Mouse (Mus musculus): ENCODE measurements around the gene Wdr1. TPM values are rescaled to one million over a fixed set of nuclear protein-coding genes. Genes with fewer than 3 reads are reported as not detected.
"Not testable (repeated sequence)": the region's sequence is repeated elsewhere in the genome, so short reads cannot be mapped to it uniquely, and the experiment has no call there.

Gene Wdr1
- polyA plus RNA-seq, 1 experiment from 2014 or later, result 160 TPM

- Histone ChIP-seq H3K27ac (replicated peaks) (no peak overlapping the region), H3K27me3 (ENCODE audit: low read depth, poor library complexity, severe bottlenecking) (peaks cover 5% of the 10 kb centered on the region), H3K36me3 (no peaks in the 10 kb centered on the region), H3K4me1 (0 out of 2 replicates have a peak, but pooled peaks cover 6% of the 10 kb centered on the region), H3K9me3 (replicated peaks) (no peaks in the 10 kb centered on the region), H3K4me3 (no peak overlapping the region)
- DNase-seq (ENCODE audit: low spot score), result no peak
- WGBS, result 83% methylated on average over 4 of the region's 4 CpGs
Measured at GRCm38 (mm10) chr5:38487247-38487646, 75.8 kb downstream of the Wdr1 start.

GRCm38 (mm10) chr5:38485946-38486345, 77.1 kb downstream of the Wdr1 start:
- DNase-seq (ENCODE audit: low spot score), result no peak
- WGBS, result 80% methylated on average over 4 of the region's 4 CpGs
- no peaks in the 10 kb centered on the region for H3K9me3 ChIP-seq (replicated peaks)
- no peak overlapping the region for H3K27ac ChIP-seq (replicated peaks)
- peaks cover 11% of the 10 kb centered on the region for H3K27me3 ChIP-seq (ENCODE audit: low read depth, poor library complexity, severe bottlenecking)
- H3K4me1 ChIP-seq, result peaks cover 8% of the 10 kb centered on the region
- H3K36me3 ChIP-seq, result no peaks in the 10 kb centered on the region
- H3K4me3 ChIP-seq, result no peak overlapping the region

- Histone ChIP-seq H3K27me3 (ENCODE audit: low read depth, poor library complexity, severe bottlenecking) (peaks cover 11% of the 10 kb centered on the region), H3K4me1 (peaks cover 30% of the 10 kb centered on the region), H3K9me3 (replicated peaks) (no peaks in the 10 kb centered on the region), H3K27ac (replicated peaks) (no peak overlapping the region), H3K36me3 (no peaks in the 10 kb centered on the region), H3K4me3 (no peak overlapping the region)
- 84% methylated on average over 7 of the region's 7 CpGs for WGBS
- DNase-seq (ENCODE audit: low spot score), result no peak
Measured at GRCm38 (mm10) chr5:38483518-38484110, 79.4 kb downstream of the Wdr1 start.

- 78% methylated on average over 10 of the region's 10 CpGs for WGBS
- H3K27me3 ChIP-seq (ENCODE audit: low read depth, poor library complexity, severe bottlenecking), result peaks cover 14% of the 10 kb centered on the region
- H3K27ac ChIP-seq (replicated peaks), result peak overlapping the region; percentile 76
- H3K36me3 ChIP-seq, result no peaks in the 10 kb centered on the region
- no peaks in the 10 kb centered on the region; the same call in 1 of the 2 replicates for H3K9me3 ChIP-seq (replicated peaks)
- H3K4me1 ChIP-seq, result peaks cover 26% of the 10 kb centered on the region
- no peak overlapping the region for H3K4me3 ChIP-seq
- DNase-seq (ENCODE audit: low spot score), result no peak
Measured at GRCm38 (mm10) chr5:38480822-38481707, 82.0 kb downstream of the Wdr1 start.

- Histone ChIP-seq H3K27ac (replicated peaks) (peak overlapping the region; percentile 76), H3K27me3 (ENCODE audit: low read depth, poor library complexity, severe bottlenecking) (peaks cover 11% of the 10 kb centered on the region), H3K36me3 (no peaks in the 10 kb centered on the region), H3K9me3 (replicated peaks) (no peaks in the 10 kb centered on the region; the same call in 1 of the 2 replicates), H3K4me3 (peak overlapping the region; percentile 38), H3K4me1 (peaks cover 26% of the 10 kb centered on the region)
- DNase-seq (ENCODE audit: low spot score), result peak; percentile 42
- WGBS, result 37% methylated on average over 22 of the region's 22 CpGs
Measured at GRCm38 (mm10) chr5:38479908-38480725, 82.9 kb downstream of the Wdr1 start.

- H3K27me3 ChIP-seq (ENCODE audit: low read depth, poor library complexity, severe bottlenecking), result peaks cover 11% of the 10 kb centered on the region
- H3K4me1 ChIP-seq, result peaks cover 25% of the 10 kb centered on the region
- peak overlapping the region; percentile 38; the same call in 1 of the 2 replicates for H3K4me3 ChIP-seq
- peak overlapping the region; percentile 76 for H3K27ac ChIP-seq (replicated peaks)
- H3K9me3 ChIP-seq (replicated peaks); DNase-seq (ENCODE audit: low spot score); H3K36me3 ChIP-seq: not testable (repeated sequence)
Measured at GRCm38 (mm10) chr5:38479545-38479907, 83.5 kb downstream of the Wdr1 start.

GRCm38 (mm10) chr5:38479027-38479426, 84.0 kb downstream of the Wdr1 start:
- H3K27ac ChIP-seq (replicated peaks), result no peak overlapping the region
- H3K36me3 ChIP-seq, result no peaks in the 10 kb centered on the region
- H3K27me3 ChIP-seq (ENCODE audit: low read depth, poor library complexity, severe bottlenecking), result peaks cover 11% of the 10 kb centered on the region
- no peak for DNase-seq (ENCODE audit: low spot score)
- no peak overlapping the region for H3K4me3 ChIP-seq
- H3K4me1 ChIP-seq, result peaks cover 24% of the 10 kb centered on the region
- H3K9me3 ChIP-seq (replicated peaks), result no peaks in the 10 kb centered on the region; the same call in 1 of the 2 replicates
- 54% methylated on average over 4 of the region's 4 CpGs for WGBS

- Histone ChIP-seq H3K4me3 (no peak overlapping the region), H3K4me1 (peaks cover 24% of the 10 kb centered on the region), H3K27me3 (ENCODE audit: low read depth, poor library complexity, severe bottlenecking) (peaks cover 11% of the 10 kb centered on the region), H3K36me3 (no peaks in the 10 kb centered on the region), H3K9me3 (replicated peaks) (no peaks in the 10 kb centered on the region; the same call in 1 of the 2 replicates), H3K27ac (replicated peaks) (no peak overlapping the region)
- 85% methylated on average over 7 of the region's 7 CpGs for WGBS
- DNase-seq (ENCODE audit: low spot score), result no peak
Measured at GRCm38 (mm10) chr5:38477731-38478445, 85.1 kb downstream of the Wdr1 start.

- Histone ChIP-seq H3K27ac (replicated peaks) (no peak overlapping the region), H3K36me3 (no peaks in the 10 kb centered on the region), H3K4me1 (peaks cover 24% of the 10 kb centered on the region), H3K4me3 (no peak overlapping the region), H3K9me3 (replicated peaks) (no peaks in the 10 kb centered on the region; the same call in 1 of the 2 replicates), H3K27me3 (ENCODE audit: low read depth, poor library complexity, severe bottlenecking) (peaks cover 11% of the 10 kb centered on the region)
- DNase-seq (ENCODE audit: low spot score), result peak; percentile 21
- WGBS, result 86% methylated on average over 25 of the region's 25 CpGs
Measured at GRCm38 (mm10) chr5:38476861-38477565, 86.0 kb downstream of the Wdr1 start.
